Mouse (Mus musculus) megakaryocyte, embryonic 14.5 days (primary cell): ENCODE results near the gene Focad.

Experiments
- FLI1 ChIP-seq: IDR thresholded peaks from 2 replicates; pipeline ENCODE4 v1.6.1; 2012; ENCODE audit warnings: low read length, inconsistent platforms, mixed read lengths
- GATA1 ChIP-seq: IDR thresholded peaks from 3 replicates; pipeline ENCODE4 v1.6.1; 2012; ENCODE audit warnings: mixed read lengths, low read length, inconsistent platforms, borderline replicate concordance

GRCm38 (mm10) chr4:88208676-88209075, 114.2 kb downstream of the Focad start:
- no peak for TF ChIP-seq GATA1
- no peak for TF ChIP-seq FLI1
